Mouse (Mus musculus): ENCODE data around the gene Serinc2.

Serinc2 gene

GRCm38 (mm10) chr4:130279105-130279504 is at the start of gene Serinc2:
Serinc2 (minus strand) TSS chr4:130279205.
- no peak for DNase-seq (ENCODE audit: low spot score in 2 of 2)

- no peak for DNase-seq (ENCODE audit: low spot score in 2 of 2)
These were observed 48.4 kb upstream of the Serinc2 start for GRCm38 (mm10) chr4:130327366-130327765.

GRCm38 (mm10) chr4:130325446-130325845 is 46.4 kb upstream of the Serinc2 start:
- no peak for DNase-seq (ENCODE audit: low spot score in 2 of 2)

- no peak for DNase-seq (ENCODE audit: low spot score in 2 of 2)
These were observed 44.6 kb upstream of the Serinc2 start for GRCm38 (mm10) chr4:130323607-130324006.

- DNase-seq (ENCODE audit: low spot score in 2 of 2) = no peak
These were observed 44.2 kb upstream of the Serinc2 start for GRCm38 (mm10) chr4:130323165-130323564.

- no peak for DNase-seq (ENCODE audit: low spot score in 2 of 2)
These were observed 43.6 kb upstream of the Serinc2 start for GRCm38 (mm10) chr4:130322567-130322966.

GRCm38 (mm10) chr4:130321640-130322039 is 42.6 kb upstream of the Serinc2 start:
- DNase-seq (ENCODE audit: low spot score in 2 of 2) = no peak

- DNase-seq (ENCODE audit: low spot score in 2 of 2) = no peak
These were observed 40.6 kb upstream of the Serinc2 start for GRCm38 (mm10) chr4:130319564-130319963.

GRCm38 (mm10) chr4:130318122-130318521 is 39.1 kb upstream of the Serinc2 start:
- no peak for DNase-seq (ENCODE audit: low spot score in 2 of 2)

- DNase-seq (ENCODE audit: low spot score in 2 of 2) = no peak
These were observed 37.7 kb upstream of the Serinc2 start for GRCm38 (mm10) chr4:130316691-130317090.

GRCm38 (mm10) chr4:130315771-130316527 is 36.9 kb upstream of the Serinc2 start:
- no peak for DNase-seq (ENCODE audit: low spot score in 2 of 2)

GRCm38 (mm10) chr4:130313552-130313951 is 34.5 kb upstream of the Serinc2 start:
- DNase-seq (ENCODE audit: low spot score in 2 of 2) = no peak

GRCm38 (mm10) chr4:130312526-130312925 is 33.5 kb upstream of the Serinc2 start:
- no peak for DNase-seq (ENCODE audit: low spot score in 2 of 2)

GRCm38 (mm10) chr4:130309254-130309653 is 30.2 kb upstream of the Serinc2 start:
- no peak for DNase-seq (ENCODE audit: low spot score in 2 of 2)

GRCm38 (mm10) chr4:130308231-130309081 is 29.5 kb upstream of the Serinc2 start, which contains the start of the genes Fabp3 and Gm10570:
Fabp3 (plus strand) TSS chr4:130308595.
Gm10570 (minus strand) TSS chr4:130308674.
- DNase-seq (ENCODE audit: low spot score in 2 of 2) = no peak

GRCm38 (mm10) chr4:130307851-130308230 is 28.8 kb upstream of the Serinc2 start:
- DNase-seq (ENCODE audit: low spot score in 2 of 2) = no peak

- DNase-seq (ENCODE audit: low spot score in 2 of 2) = no peak
These were observed 28.0 kb upstream of the Serinc2 start for GRCm38 (mm10) chr4:130306796-130307630.

GRCm38 (mm10) chr4:130304746-130305145 is 25.7 kb upstream of the Serinc2 start:
- no peak for DNase-seq (ENCODE audit: low spot score in 2 of 2)

GRCm38 (mm10) chr4:130302285-130302870 is 23.4 kb upstream of the Serinc2 start:
- DNase-seq (ENCODE audit: low spot score in 2 of 2) = no peak

GRCm38 (mm10) chr4:130299629-130300018 is 20.6 kb upstream of the Serinc2 start:
- DNase-seq (ENCODE audit: low spot score in 2 of 2) = no peak

- DNase-seq (ENCODE audit: low spot score in 2 of 2) = no peak
These were observed 20.0 kb upstream of the Serinc2 start for GRCm38 (mm10) chr4:130298877-130299628.
